Comparison of ENCODE assay signal across 20 mouse cellular contexts in genomic region chr10:29285757-29286156, GRCm38 (mm10). TPM values are rescaled to one million over a fixed set of nuclear protein-coding genes. Genes with fewer than 3 reads are reported as not detected.
DNase-seq lines count a peak whose midpoint lies in the region; ATAC-seq lines count a peak whose summit lies in the region.
"Had no signal": no experiment of that assay in that cellular context is flagged by ENCODE, and none has a peak within 500 bp of the region (broad histone marks: within the 10 kb centered on the region; RNA-seq: fewer than 3 reads in every experiment).

No protein-coding gene starts in this region.

- no peaks in the 10 kb centered on the region for H3K36me3 ChIP-seq in kidney, embryonic 16.5 days (ENCODE audit: insufficient read depth, low read length)
- no peaks in the 10 kb centered on the region for H3K36me3 ChIP-seq in embryonic facial prominence, embryonic 12.5 days
- H3K36me3 ChIP-seq: G1E; heart, embryonic 10.5 days; liver, embryonic 12.5 days had no signal

- intact Hi-C loops in left cerebral cortex, postnatal 36 days (cut with DNase I) = no loop called here

- 77% methylated on average over 1 of the region's 1 CpGs for WGBS in kidney, embryonic 16.5 days
- 73% methylated on average over 1 of the region's 1 CpGs for WGBS in embryonic facial prominence, embryonic 12.5 days

- no peaks in the 10 kb centered on the region for H3K9me3 ChIP-seq in kidney, embryonic 16.5 days (ENCODE audit: low read length)
- H3K9me3 ChIP-seq in embryonic facial prominence, embryonic 12.5 days = no peaks in the 10 kb centered on the region
- H3K9me3 ChIP-seq: forebrain, embryonic 13.5 days; G1E; heart, embryonic 10.5 days; liver, embryonic 12.5 days had no signal

- H3K4me2 ChIP-seq in kidney, embryonic 16.5 days (replicated peaks; ENCODE audit: low read depth, low read length) = no peak overlapping the region
- H3K4me2 ChIP-seq in embryonic facial prominence, embryonic 12.5 days (replicated peaks) = no peak overlapping the region
- H3K4me2 ChIP-seq: forebrain, embryonic 13.5 days; liver, embryonic 12.5 days had no signal

- no peaks in the 10 kb centered on the region for H3K4me1 ChIP-seq in kidney, embryonic 16.5 days (ENCODE audit: insufficient read depth, low read length)
- no peaks in the 10 kb centered on the region for H3K4me1 ChIP-seq in embryonic facial prominence, embryonic 12.5 days
- H3K4me1 ChIP-seq: forebrain, embryonic 13.5 days; heart, embryonic 10.5 days; liver, embryonic 12.5 days had no signal

- DNase-seq in kidney, postnatal 4 days = no peak
- peak; percentile 77 for DNase-seq in gonadal fat pad, adult 2 months (ENCODE audit: low read depth)
- peak; percentile 25 for DNase-seq in lung, postnatal 25 days (ENCODE audit: low spot score)
- DNase-seq in left cerebral cortex, postnatal 36 days (ENCODE audit: low spot score in 2 of 2) = no peak
- DNase-seq in B cell, adult 2 months = no peak
- DNase-seq: adrenal gland, adult 8-10 months; cerebellum, adult 8-10 months; heart, postnatal 14 days; kidney, postnatal 10 days; right cerebral cortex, postnatal 14 days; thymus, adult 2 months had no signal

- no peak overlapping the region for H3K27ac ChIP-seq in kidney, embryonic 16.5 days (ENCODE audit: low read length)
- no peak overlapping the region for H3K27ac ChIP-seq in embryonic facial prominence, embryonic 12.5 days
- H3K27ac ChIP-seq: forebrain, embryonic 13.5 days; heart, embryonic 10.5 days; liver, embryonic 12.5 days had no signal

- H3K27me3 ChIP-seq in kidney, embryonic 16.5 days (ENCODE audit: insufficient read depth, low read length) = no peaks in the 10 kb centered on the region
- no peaks in the 10 kb centered on the region for H3K27me3 ChIP-seq in embryonic facial prominence, embryonic 12.5 days
- H3K27me3 ChIP-seq: forebrain, embryonic 13.5 days; liver, embryonic 12.5 days had no signal

- no peak overlapping the region for H3K9ac ChIP-seq in kidney, embryonic 16.5 days (replicated peaks; ENCODE audit: low read length)
- no peak overlapping the region for H3K9ac ChIP-seq in embryonic facial prominence, embryonic 12.5 days
- H3K9ac ChIP-seq: forebrain, embryonic 13.5 days; liver, embryonic 12.5 days had no signal

- peak; percentile 76; the same call in 1 of the 2 replicates for ATAC-seq in kidney, embryonic 16.5 days (ENCODE audit: low FRiP score, low TSS enrichment)
- 0 out of 2 replicates have a peak, but pooled peaks have one; percentile 60 for ATAC-seq in embryonic facial prominence, embryonic 12.5 days (ENCODE audit: insufficient number of reproducible peaks, insufficient read depth, low FRiP score, low TSS enrichment)
- ATAC-seq in cerebellum, adult (ENCODE audit: insufficient number of reproducible peaks, low FRiP score, low TSS enrichment) = no peak
- ATAC-seq: forebrain, embryonic 13.5 days; hindbrain, embryonic 16.5 days; liver, embryonic 12.5 days; midbrain, embryonic 16.5 days had no signal

- no peak overlapping the region for H3K4me3 ChIP-seq in kidney, embryonic 16.5 days (ENCODE audit: low read length)
- no peak overlapping the region for H3K4me3 ChIP-seq in embryonic facial prominence, embryonic 12.5 days
- H3K4me3 ChIP-seq: forebrain, embryonic 13.5 days; heart, embryonic 10.5 days; liver, embryonic 12.5 days had no signal

RNA-seq across cellular contexts. Expression of gene Echdc1, which starts 27.2 kb away (rescaled TPM):
- 33.2 and 33.7 TPM in 2 replicates for polyA plus RNA-seq in kidney, embryonic 16.5 days (2015; fragmentation: Nextera tagmentation; extraction: Ambion mirVana)
- 17.2 and 19.7 TPM in 2 replicates for polyA plus RNA-seq in embryonic facial prominence, embryonic 12.5 days (2016; fragmentation: Nextera tagmentation; extraction: Ambion mirVana)
- 17.9 and 21.0 TPM in 2 replicates for polyA plus RNA-seq in gonadal fat pad, adult 2 months (2012; rRNA removed)
- 10 to 100 TPM; 25.9 to 31.4 TPM for total RNA-seq in left cerebral cortex, postnatal 36 days (2021)

Comparison
In these comparisons a context has a peak if more than half of its experiments do, and no peak if none do; other contexts are left out.
1. DNase-seq: peak in gonadal fat pad, adult 2 months (single experiment) and lung, postnatal 25 days (single experiment); none in kidney, postnatal 4 days (0 of 2), left cerebral cortex, postnatal 36 days (0 of 2) and B cell, adult 2 months (0 of 2).